Mouse (Mus musculus) bone marrow macrophage, adult 2 months (primary cell): Measurements from ENCODE around the gene Lsp1.

Experiments
- CTCF ChIP-seq: IDR thresholded peaks from 2 replicates; pipeline ENCODE4 v1.5.1; 2012; ENCODE audit warnings: low read depth, mild to moderate bottlenecking, low read length, moderate library complexity
- POLR2A ChIP-seq: IDR thresholded peaks from 2 replicates; pipeline ENCODE4 v1.6.1; 2012; ENCODE audit warnings: mild to moderate bottlenecking, low read depth, low read length, borderline replicate concordance

DNA sequence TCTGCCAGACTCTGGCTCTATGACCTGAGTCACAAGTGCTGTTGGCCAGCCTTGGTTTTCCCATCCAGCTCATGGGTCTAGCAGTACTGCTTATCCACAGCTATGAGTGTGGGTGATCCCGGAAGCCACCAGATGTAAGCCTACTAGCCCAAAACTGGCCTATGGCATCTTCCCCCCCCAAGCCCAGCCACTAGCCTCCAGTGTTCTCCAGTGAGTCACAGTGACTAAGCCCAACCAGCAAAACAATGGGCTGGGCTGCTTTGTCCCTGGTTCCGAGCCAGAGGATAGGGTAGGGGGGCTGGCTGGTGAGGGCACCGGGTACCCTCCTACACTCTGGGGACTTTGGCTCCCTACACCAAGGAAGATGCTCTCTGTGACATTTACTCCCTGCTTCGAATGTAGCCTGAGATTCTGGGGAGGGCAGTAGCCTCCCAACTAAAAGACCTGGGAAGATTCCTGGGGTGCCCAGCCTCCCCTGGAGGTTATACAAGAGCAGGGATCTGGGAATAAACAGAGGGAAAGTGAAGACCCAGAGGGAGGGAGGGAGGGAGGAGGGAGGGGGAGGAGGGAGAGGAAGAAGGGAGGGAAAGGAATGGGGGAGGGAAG is 10.3 kb downstream of the Lsp1 start:
- TF ChIP-seq POLR2A = no peak
- no peak for TF ChIP-seq CTCF
